ENCODE assay signal across 10 mouse cellular contexts in the genomic region with DNA sequence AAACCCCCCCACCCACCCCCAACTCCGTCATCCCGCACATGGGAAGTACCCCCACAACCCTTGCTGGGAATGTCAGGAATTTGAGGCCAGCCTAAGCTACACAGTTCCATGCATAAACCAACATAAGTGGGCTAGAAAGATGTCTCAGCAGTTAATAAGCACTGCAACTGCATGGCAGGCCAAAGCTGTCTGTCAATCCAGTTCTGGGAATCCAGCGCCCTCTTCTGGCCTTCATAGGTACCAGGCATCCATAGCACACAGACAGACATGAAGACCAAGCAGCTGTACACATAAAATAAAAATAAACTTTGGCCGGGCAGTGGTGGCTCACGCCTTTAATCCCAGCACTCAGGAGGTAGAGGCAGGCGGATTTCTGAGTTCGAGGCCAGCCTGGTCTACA. TPM values are rescaled to one million over a fixed set of nuclear protein-coding genes. Genes with fewer than 3 reads are reported as not detected.
DNase-seq lines count a peak whose midpoint lies in the region; ATAC-seq and TF ChIP-seq lines count a peak whose summit lies in the region.
"Had no signal": no experiment of that assay in that cellular context is flagged by ENCODE, and none has a peak within 500 bp of the region (broad histone marks: within the 10 kb centered on the region; RNA-seq: fewer than 3 reads in every experiment).

No protein-coding gene starts in this region.

- no peaks in the 10 kb centered on the region for H3K9me3 ChIP-seq in MEL (replicated peaks; ENCODE audit: insufficient read depth, low read length)
- H3K9me3 ChIP-seq in limb, embryonic 14.5 days (ENCODE audit: control insufficient read depth, low read length), result no peaks in the 10 kb centered on the region
- no peaks in the 10 kb centered on the region for H3K9me3 ChIP-seq in midbrain, embryonic 16.5 days (replicated peaks; ENCODE audit: control insufficient read depth, low read length, poor library complexity, severe bottlenecking)
- H3K9me3 ChIP-seq: embryonic facial prominence, embryonic 15.5 days; lung, embryonic 15.5 days had no signal

- H3K79me2 ChIP-seq in MEL (ENCODE audit: control insufficient read depth, insufficient read depth, low read length, poor library complexity), result peaks cover 10% of the 10 kb centered on the region

- peaks cover 2 to 10% of the 10 kb centered on the region in 2 experiments for H3K36me3 ChIP-seq in MEL (ENCODE audit: control insufficient read depth in 1 of 2, insufficient read depth in 2 of 2, low read length in 2 of 2)
- H3K36me3 ChIP-seq in limb, embryonic 14.5 days (ENCODE audit: control insufficient read depth, insufficient read depth, low read length), result peaks cover 87% of the 10 kb centered on the region
- peaks cover 49% of the 10 kb centered on the region for H3K36me3 ChIP-seq in midbrain, embryonic 16.5 days (ENCODE audit: control insufficient read depth, insufficient read depth, low read length)

- H3K4me3 ChIP-seq in MEL (ENCODE audit: control insufficient read depth in 1 of 2, insufficient read depth in 1 of 2, low read depth in 2 of 2, low read length in 2 of 2), result no peak overlapping the region
- no peak overlapping the region for H3K4me3 ChIP-seq in limb, embryonic 14.5 days (replicated peaks; ENCODE audit: low read length)
- no peak overlapping the region for H3K4me3 ChIP-seq in midbrain, embryonic 16.5 days (ENCODE audit: low read depth, low read length)
- H3K4me3 ChIP-seq: embryonic facial prominence, embryonic 15.5 days; lung, embryonic 15.5 days had no signal

- H3K27me3 ChIP-seq in MEL (ENCODE audit: control insufficient read depth in 1 of 2, insufficient read depth in 2 of 2, low read length in 2 of 2), result no peaks in the 10 kb centered on the region
- H3K27me3 ChIP-seq in limb, embryonic 14.5 days (ENCODE audit: control insufficient read depth, insufficient read depth, low read length), result no peaks in the 10 kb centered on the region
- H3K27me3 ChIP-seq in midbrain, embryonic 16.5 days (ENCODE audit: control insufficient read depth, insufficient read depth, low read depth, low read length), result no peaks in the 10 kb centered on the region
- H3K27me3 ChIP-seq: embryonic facial prominence, embryonic 15.5 days; lung, embryonic 15.5 days had no signal

- no peak for TF ChIP-seq EP300 in MEL (IDR thresholded peaks at IDR 0.05; ENCODE audit: low read depth in 1 of 2, low read length in 2 of 2)

- 47% methylated on average over 7 of the region's 7 CpGs for WGBS in limb, embryonic 14.5 days
- 53% methylated on average over 7 of the region's 7 CpGs for WGBS in midbrain, embryonic 16.5 days

- TF ChIP-seq CTCF in MEL (IDR thresholded peaks at IDR 0.05 in 2 of 3, conservative IDR thresholded peaks at IDR 0.05 in 1 of 3; ENCODE audit: control insufficient read depth in 1 of 3, insufficient read depth in 1 of 3, low read depth in 2 of 3, low read length in 3 of 3, poor library complexity in 1 of 3, severe bottlenecking in 1 of 3), result peak; percentile 79 to 92 (median 85)

- no peak overlapping the region for H3K27ac ChIP-seq in MEL (ENCODE audit: control insufficient read depth, low read depth, low read length)
- H3K27ac ChIP-seq in limb, embryonic 14.5 days (replicated peaks; ENCODE audit: low read depth, low read length), result no peak overlapping the region
- no peak overlapping the region for H3K27ac ChIP-seq in midbrain, embryonic 16.5 days (ENCODE audit: low read length)
- H3K27ac ChIP-seq: embryonic facial prominence, embryonic 15.5 days; lung, embryonic 15.5 days had no signal

- no peak for TF ChIP-seq POLR2A in MEL (IDR thresholded peaks at IDR 0.05; ENCODE audit: control insufficient read depth in 1 of 2, insufficient read depth in 1 of 2, low read depth in 1 of 2, low read length in 2 of 2, poor library complexity in 1 of 2)
- no peak for TF ChIP-seq POLR2A in limb, embryonic 14.5 days (IDR thresholded peaks at IDR 0.05; ENCODE audit: borderline replicate concordance, extremely low read depth, insufficient read depth, insufficient read length)

- peak; percentile 41; the same call in 1 of the 2 replicates for ATAC-seq in limb, embryonic 14.5 days (ENCODE audit: low FRiP score, low read depth)
- peak; percentile 46; the same call in 1 of the 2 replicates for ATAC-seq in midbrain, embryonic 16.5 days

- peak; percentile 83 for DNase-seq in layer of hippocampus, adult 11-12 months (ENCODE audit: low spot score)
- DNase-seq in layer of hippocampus, postnatal 25 days (ENCODE audit: extremely low spot score in 1 of 2, low spot score in 1 of 2), result no peak
- peak; percentile 88 for DNase-seq in MEL (ENCODE audit: low read depth, low spot score)
- DNase-seq in cerebellum, postnatal 25 days, result peak; percentile 70 to 80
- DNase-seq in gastrocnemius, postnatal 36 days, result peak; percentile 57 to 58
- DNase-seq in limb, embryonic 14.5 days (ENCODE audit: low spot score), result peak; percentile 75
- peak; percentile 72 to 77 for DNase-seq in thymus, postnatal 36 days

- intact Hi-C loops in gastrocnemius, postnatal 36 days (cut with DNase I), result no loop called here

- H3K4me2 ChIP-seq in limb, embryonic 14.5 days (replicated peaks; ENCODE audit: low read depth, low read length, severe bottlenecking), result no peak overlapping the region
- H3K4me2 ChIP-seq in midbrain, embryonic 16.5 days (ENCODE audit: low read length), result no peak overlapping the region
- H3K4me2 ChIP-seq: embryonic facial prominence, embryonic 15.5 days; lung, embryonic 15.5 days had no signal

- no peak overlapping the region for H3K9ac ChIP-seq in MEL (ENCODE audit: control insufficient read depth, low read depth, low read length, poor library complexity, severe bottlenecking)
- H3K9ac ChIP-seq in limb, embryonic 14.5 days (ENCODE audit: low read depth, low read length, severe bottlenecking), result no peak overlapping the region
- H3K9ac ChIP-seq in midbrain, embryonic 16.5 days (ENCODE audit: low read depth, low read length), result no peak overlapping the region
- H3K9ac ChIP-seq: embryonic facial prominence, embryonic 15.5 days; lung, embryonic 15.5 days had no signal

- peak; percentile 80 for TF ChIP-seq RAD21 in MEL (IDR thresholded peaks at IDR 0.05; ENCODE audit: low read depth, low read length)

- peaks cover 0 to 7% of the 10 kb centered on the region in 2 experiments; a peak in 2 of 4 replicates for H3K4me1 ChIP-seq in MEL (ENCODE audit: control insufficient read depth in 1 of 2, insufficient read depth in 2 of 2, low read length in 2 of 2)
- peaks cover 8% of the 10 kb centered on the region for H3K4me1 ChIP-seq in limb, embryonic 14.5 days (ENCODE audit: control insufficient read depth, insufficient read depth, low read length)
- H3K4me1 ChIP-seq in midbrain, embryonic 16.5 days (ENCODE audit: control insufficient read depth, insufficient read depth, low read length), result peaks cover 13% of the 10 kb centered on the region

TF ChIP-seq in MEL, 35 proteins besides CTCF, POLR2A, EP300 and RAD21 (continues in another document):
- peak; percentile 47; the same call in 1 of the 2 replicates for TF ChIP-seq MYC (IDR thresholded peaks at IDR 0.05; ENCODE audit: low read depth, low read length)
- TF ChIP-seq ETS1 (IDR thresholded peaks at IDR 0.05; ENCODE audit: low read depth, low read length), result 0 out of 2 replicates have a peak, but pooled peaks have one; percentile 20
- TF ChIP-seq ZC3H11A (IDR thresholded peaks at IDR 0.05; ENCODE audit: low read depth, low read length), result peak; percentile 91
- no peak for TF ChIP-seq POLR2AphosphoS2 (IDR thresholded peaks at IDR 0.05; ENCODE audit: low read length)
- no peak for TF ChIP-seq CHD2 (IDR thresholded peaks at IDR 0.05; ENCODE audit: low read length)
- no peak for TF ChIP-seq GATA1 (IDR thresholded peaks at IDR 0.05; ENCODE audit: low read depth, low read length)

RNA-seq across cellular contexts. Expression of gene Setd1b, which starts 13.4 kb away (rescaled TPM):
- total RNA-seq in layer of hippocampus, postnatal 25 days (2021), result 10 to 100 TPM; 26.1 to 36.5 TPM
- total RNA-seq in MEL (2012; rRNA removed), result 3.0 and 4.1 TPM in 2 replicates
- polyA plus RNA-seq in MEL (2012; ENCODE audit: insufficient read depth in 1 of 2, insufficient read length in 2 of 2, low read depth in 1 of 2, low replicate concordance in 2 of 2, missing spikeins in 1 of 2), result 10 to 100 TPM in 1 of 2 experiments, not detected in 1; 23.5 TPM
- total RNA-seq in gastrocnemius, postnatal 36 days (2021), result 10 to 100 TPM in 1 of 2 experiments, 1 to 10 TPM in 1; 7.7 to 13.0 TPM
- polyA plus RNA-seq in limb, embryonic 14.5 days (2012; rRNA removed), result 15.0 and 17.5 TPM in 2 replicates
- polyA plus RNA-seq in limb, embryonic 14.5 days (2014; fragmentation: Nextera tagmentation; extraction: Ambion mirVana), result 11.7 and 13.2 TPM in 2 replicates
- polyA plus RNA-seq in midbrain, embryonic 16.5 days (2015; fragmentation: Nextera tagmentation; extraction: Ambion mirVana), result 10.0 and 11.8 TPM in 2 replicates

RNA-seq across cellular contexts. Expression of gene Psmd9, which starts 13.8 kb away (rescaled TPM):
- total RNA-seq in layer of hippocampus, postnatal 25 days (2021), result 10 to 100 TPM; 26.1 to 28.4 TPM
- total RNA-seq in MEL (2012; rRNA removed), result 28.4 and 32.0 TPM in 2 replicates
- 10 to 100 TPM in 1 of 2 experiments, not detected in 1; 54.6 TPM for polyA plus RNA-seq in MEL (2012; ENCODE audit: insufficient read depth in 1 of 2, insufficient read length in 2 of 2, low read depth in 1 of 2, low replicate concordance in 2 of 2, missing spikeins in 1 of 2)
- 10 to 100 TPM; 13.0 to 15.7 TPM for total RNA-seq in gastrocnemius, postnatal 36 days (2021)
- polyA plus RNA-seq in limb, embryonic 14.5 days (2012; rRNA removed), result 44.0 and 47.0 TPM in 2 replicates
- 61.1 and 65.1 TPM in 2 replicates for polyA plus RNA-seq in limb, embryonic 14.5 days (2014; fragmentation: Nextera tagmentation; extraction: Ambion mirVana)
- 73.6 and 77.6 TPM in 2 replicates for polyA plus RNA-seq in midbrain, embryonic 16.5 days (2015; fragmentation: Nextera tagmentation; extraction: Ambion mirVana)

RNA-seq across cellular contexts. Expression of gene Rhof, which starts 22.9 kb away (rescaled TPM):
- total RNA-seq in layer of hippocampus, postnatal 25 days (2021), result 10 to 100 TPM; 47.2 to 48.7 TPM
- 2.5 and 4.1 TPM in 2 replicates for total RNA-seq in MEL (2012; rRNA removed)
- 10 to 100 TPM in 1 of 2 experiments, not detected in 1; 10.4 TPM for polyA plus RNA-seq in MEL (2012; ENCODE audit: insufficient read depth in 1 of 2, insufficient read length in 2 of 2, low read depth in 1 of 2, low replicate concordance in 2 of 2, missing spikeins in 1 of 2)
- under 1 TPM; 0.15 to 0.38 TPM for total RNA-seq in gastrocnemius, postnatal 36 days (2021)
- polyA plus RNA-seq in limb, embryonic 14.5 days (2012; rRNA removed), result 5.8 and 6.6 TPM in 2 replicates
- polyA plus RNA-seq in limb, embryonic 14.5 days (2014; fragmentation: Nextera tagmentation; extraction: Ambion mirVana), result 3.9 and 4.9 TPM in 2 replicates
- polyA plus RNA-seq in midbrain, embryonic 16.5 days (2015; fragmentation: Nextera tagmentation; extraction: Ambion mirVana), result 13.9 and 21.4 TPM in 2 replicates

RNA-seq across cellular contexts. Expression of gene Hpd, which starts 27.1 kb away (rescaled TPM):
- not detected for total RNA-seq in layer of hippocampus, postnatal 25 days (2021)
- total RNA-seq in MEL (2012; rRNA removed), result not detected in 2 replicates
- not detected for polyA plus RNA-seq in MEL (2012; ENCODE audit: insufficient read depth in 1 of 2, insufficient read length in 2 of 2, low read depth in 1 of 2, low replicate concordance in 2 of 2, missing spikeins in 1 of 2)
- under 1 TPM in 1 of 2 experiments, not detected in 1; 0.79 TPM for total RNA-seq in gastrocnemius, postnatal 36 days (2021)
- polyA plus RNA-seq in limb, embryonic 14.5 days (2012; rRNA removed), result not detected in 2 replicates
- polyA plus RNA-seq in limb, embryonic 14.5 days (2014; fragmentation: Nextera tagmentation; extraction: Ambion mirVana), result not detected in 2 replicates
- not detected in 2 replicates for polyA plus RNA-seq in midbrain, embryonic 16.5 days (2015; fragmentation: Nextera tagmentation; extraction: Ambion mirVana)
- polyA plus RNA-seq: embryonic facial prominence, embryonic 15.5 days; lung, embryonic 15.5 days had no signal

Comparison
In these comparisons a context has a peak if more than half of its experiments do, and no peak if none do; other contexts are left out.
1. DNase-seq: peak in layer of hippocampus, adult 11-12 months (single experiment), MEL (single experiment), cerebellum, postnatal 25 days (2 of 2), gastrocnemius, postnatal 36 days (2 of 2), limb, embryonic 14.5 days (single experiment) and thymus, postnatal 36 days (2 of 2); none in layer of hippocampus, postnatal 25 days (0 of 2).